Comparison of ENCODE assay signal across 13 mouse cellular contexts in the genomic region with DNA sequence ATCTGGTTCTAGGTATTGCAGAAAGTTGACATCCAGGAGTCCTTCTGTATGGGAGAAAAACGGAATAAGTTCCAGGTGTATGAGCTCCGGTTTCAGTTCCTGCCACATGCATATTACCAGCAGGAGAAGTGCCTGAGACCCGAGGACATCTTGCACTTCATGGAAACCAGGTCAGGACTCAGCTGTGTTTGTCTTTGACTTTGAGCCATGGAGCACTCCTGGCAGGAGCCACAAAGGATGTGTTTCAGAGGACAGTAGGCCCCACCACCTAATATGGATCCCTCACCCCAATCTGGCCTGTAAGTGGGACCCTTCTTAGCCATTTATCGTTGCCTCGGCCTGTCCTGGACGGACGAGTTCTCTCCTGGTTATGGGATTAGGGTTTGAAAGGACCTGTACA.
"Had no signal": no experiment of that assay in that cellular context is flagged by ENCODE, and none has a peak within 500 bp of the region (broad histone marks: within the 10 kb centered on the region; RNA-seq: fewer than 3 reads in every experiment).

No protein-coding gene starts in this region.

- ATAC-seq: liver, embryonic 12.5 days; midbrain, embryonic 13.5 days; midbrain, embryonic 16.5 days had no signal

- DNase-seq: kidney, postnatal 25 days; layer of hippocampus, adult 9-11 months; liver; lung, adult 18-20 months; lung, postnatal 10 days; lung, postnatal 36 days; retina, postnatal 1 day; right cerebral cortex, postnatal 25 days; spleen, adult 18-20 months; thymus, postnatal 25 days had no signal
